Mouse (Mus musculus) layer of hippocampus, adult 9-10 months (tissue): Measurements from ENCODE around the gene Rgma.

Experiments used
- DNase-seq: peaks from one replicate; pipeline ENCODE4 v3.0.0; 2022; ENCODE audit warnings: low spot score

The Rgma gene

DNA sequence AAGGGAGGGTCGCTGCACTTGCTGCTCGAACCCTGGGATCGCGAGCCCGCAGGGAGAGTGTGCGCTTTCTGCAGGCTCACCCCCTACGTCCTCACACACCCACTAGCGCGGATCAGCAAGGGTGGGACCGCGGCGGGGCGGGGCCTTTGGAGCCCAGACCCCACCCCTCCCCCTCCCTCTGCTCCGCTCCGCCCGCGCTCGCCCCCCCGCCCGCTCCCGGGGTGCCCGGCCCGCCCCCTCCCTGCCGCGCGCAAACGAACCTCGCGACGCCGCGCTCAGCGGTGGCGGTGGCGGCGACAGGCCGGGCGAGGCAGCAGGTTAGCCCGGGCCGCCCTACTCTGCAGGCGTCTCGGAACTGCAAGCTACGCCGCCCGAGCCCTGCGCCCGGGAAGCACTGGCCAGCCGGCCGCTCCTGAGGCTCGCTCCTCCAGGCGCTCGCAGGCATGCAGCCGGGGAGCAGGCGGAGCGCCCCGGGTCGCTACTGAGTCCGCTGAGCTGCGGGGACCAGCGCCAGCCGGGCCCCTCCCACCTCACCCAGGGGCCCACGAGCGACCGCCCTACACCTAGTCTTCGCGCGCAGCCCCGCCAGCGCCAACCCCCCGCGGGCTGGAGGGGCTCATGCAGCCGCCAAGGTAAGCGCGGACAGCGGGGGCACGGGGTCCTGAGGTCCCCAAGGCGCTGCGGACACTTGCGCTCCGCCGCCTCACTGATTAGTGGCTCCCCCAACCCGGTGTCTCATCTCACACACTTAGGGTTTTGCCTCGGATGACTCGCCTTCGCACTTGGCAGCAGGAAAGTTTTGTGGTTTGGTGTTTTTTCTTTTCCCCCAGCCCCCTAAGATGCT lies at the start of gene Rgma:
Rgma (plus strand) TSS at position 253 of the 844 bp plus-strand sequence.
- no peak for DNase-seq

DNA sequence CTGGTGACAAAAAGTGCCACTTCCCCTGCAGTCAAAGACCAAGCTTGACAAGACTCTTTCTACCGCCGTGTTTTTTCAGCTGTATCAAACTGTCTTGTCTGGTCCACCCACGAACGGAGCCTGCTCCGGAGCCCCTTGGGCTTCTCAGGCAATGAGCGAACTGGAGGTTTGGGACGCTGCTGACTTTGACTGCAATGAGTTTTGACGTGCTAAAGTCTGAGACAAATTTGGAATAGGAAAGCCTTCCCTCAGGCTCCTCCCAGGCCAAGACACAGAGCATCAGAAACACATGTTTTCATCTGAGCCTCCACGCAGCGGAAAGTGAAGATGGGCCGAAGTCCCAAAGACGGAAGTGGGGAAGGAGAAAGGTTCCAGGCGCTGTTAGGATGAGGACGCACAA lies 49.1 kb upstream of the Rgma start:
- no peak for DNase-seq

DNA sequence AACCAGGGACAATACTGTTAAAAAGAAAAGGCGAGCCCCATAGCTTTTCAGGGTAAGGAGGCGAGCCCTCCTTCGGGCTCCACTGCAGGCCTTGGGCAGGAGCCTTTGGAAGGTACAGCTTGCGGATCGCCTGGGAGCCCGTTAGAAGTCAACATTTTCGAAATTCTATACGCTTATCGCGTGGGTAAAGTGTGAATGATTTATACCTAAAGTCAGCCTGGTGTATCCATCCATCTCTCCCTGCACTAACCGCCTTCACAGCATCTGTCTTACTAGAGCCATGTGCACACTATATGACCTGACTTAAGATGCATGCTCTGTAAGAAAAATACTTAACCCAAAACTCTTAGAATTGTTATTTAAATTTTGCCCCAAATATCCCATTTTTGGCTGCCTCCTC lies 48.6 kb upstream of the Rgma start:
- DNase-seq, result no peak

- DNase-seq, result no peak
Observed at GRCm38 (mm10) chr7:73327193-73327592, 48.1 kb upstream of the Rgma start.

DNA sequence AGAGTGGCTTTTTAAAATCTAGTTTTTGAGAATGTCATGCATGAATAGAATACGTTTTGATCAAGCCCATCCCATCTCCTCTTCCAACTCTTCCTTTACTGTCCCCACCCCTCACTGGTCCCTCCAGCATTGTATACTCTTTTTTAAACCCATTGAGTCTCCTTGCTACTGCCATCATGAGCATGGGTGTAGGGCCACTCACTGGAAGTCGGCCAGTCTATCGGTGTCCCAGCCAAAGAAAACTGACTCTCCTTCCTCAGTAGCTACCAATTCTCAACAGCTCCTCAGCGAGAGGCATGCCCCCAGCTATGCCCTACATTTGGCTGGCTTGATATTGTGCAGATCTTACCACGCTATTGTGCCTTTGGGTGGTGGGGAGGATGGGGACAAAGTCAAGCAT lies 47.7 kb upstream of the Rgma start:
- no peak for DNase-seq

DNA sequence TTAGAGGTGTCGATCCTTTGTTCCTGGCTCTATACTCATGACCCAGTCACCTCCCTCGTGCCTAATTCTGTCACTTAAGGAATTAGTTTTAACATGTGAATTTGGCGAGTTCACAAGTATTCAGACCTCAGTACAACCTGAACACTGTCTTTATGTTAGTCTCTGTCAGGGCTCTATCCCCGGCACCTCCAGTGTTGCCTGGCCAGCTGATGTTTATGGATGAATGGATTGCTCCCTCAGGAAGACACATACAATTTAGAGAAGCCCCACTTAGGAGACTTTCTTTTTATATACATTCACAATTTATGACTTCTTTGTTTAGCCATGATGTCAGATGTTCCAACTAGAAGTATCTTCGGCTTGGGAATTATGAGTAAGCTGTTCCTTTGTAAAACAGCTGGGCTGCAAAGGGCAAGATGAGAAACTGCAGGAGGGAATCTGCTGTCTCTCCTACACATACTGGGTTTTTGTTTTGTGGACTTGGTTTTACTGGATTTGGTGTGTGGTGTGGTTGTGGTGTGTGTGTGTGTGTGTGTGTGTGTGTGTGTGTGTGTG lies 46.6 kb upstream of the Rgma start:
- DNase-seq, result no peak

DNA sequence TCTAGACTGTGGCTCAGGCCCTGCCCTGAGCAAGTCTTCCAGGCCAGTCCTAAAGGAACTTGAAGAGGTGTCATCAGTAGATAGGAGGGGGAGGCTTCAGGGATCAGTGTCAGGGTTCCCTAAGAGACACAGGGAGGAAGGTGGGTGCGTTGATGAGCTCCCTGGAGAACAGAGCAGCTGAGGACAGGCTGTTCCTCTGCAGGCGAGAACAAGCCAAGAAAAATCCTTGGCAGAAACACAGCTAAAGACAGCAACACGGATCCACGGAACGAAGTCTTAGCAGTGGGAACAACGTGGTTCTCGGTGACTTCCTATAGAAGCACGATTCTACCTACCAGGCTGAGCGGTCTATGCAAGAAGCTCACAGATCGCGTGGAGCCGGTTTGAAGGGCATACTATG lies 44.6 kb upstream of the Rgma start:
- DNase-seq, result no peak

DNA sequence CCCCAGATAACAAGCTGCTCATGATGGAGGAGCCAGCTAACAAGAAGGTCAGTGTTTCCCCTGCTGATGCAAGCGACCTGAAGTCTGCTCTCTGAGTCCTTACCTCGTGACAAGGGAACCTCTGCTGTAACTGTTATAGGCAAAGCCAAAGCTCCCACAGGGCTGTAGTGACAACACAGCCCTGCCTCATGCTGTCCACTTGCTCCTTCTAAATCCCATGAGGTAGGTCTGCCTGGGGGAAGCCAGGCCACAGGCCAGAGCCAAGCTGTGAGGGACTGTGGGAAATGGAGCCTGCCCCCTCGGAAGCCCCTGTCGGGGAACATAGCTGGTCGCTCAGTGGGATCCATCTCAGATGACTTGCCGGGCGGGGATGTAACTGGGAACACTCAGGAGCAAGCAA lies 43.7 kb upstream of the Rgma start:
- DNase-seq, result no peak

DNA sequence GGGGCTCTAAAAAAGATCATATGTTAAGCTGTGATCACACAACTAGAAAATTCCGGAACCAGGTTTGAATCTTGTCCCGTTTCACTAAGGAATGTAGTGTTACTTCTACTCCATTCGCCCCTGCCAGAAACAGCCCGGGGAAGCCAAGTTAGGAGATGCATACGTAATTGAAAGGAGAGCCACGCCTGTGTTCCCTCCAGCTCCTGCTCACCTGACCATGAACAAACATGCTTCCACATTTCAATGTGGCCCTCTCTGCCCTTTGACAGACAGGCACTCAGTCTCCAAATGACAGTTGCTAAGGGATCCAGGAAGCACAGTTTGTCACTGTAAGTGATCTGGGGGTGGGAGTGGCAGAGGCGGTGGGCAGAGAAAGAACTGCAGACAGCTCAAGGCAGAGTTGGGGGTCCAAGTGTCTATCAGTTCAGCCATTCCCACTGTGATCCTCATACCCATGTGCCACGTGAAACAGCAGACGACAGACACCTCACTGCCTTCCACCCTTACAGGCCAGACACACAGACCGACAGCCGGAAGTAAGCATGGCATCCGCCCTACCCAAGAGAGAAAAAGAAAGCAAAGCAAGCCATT lies 41.8 kb upstream of the Rgma start:
- DNase-seq, result no peak

GRCm38 (mm10) chr7:73334883-73335282 lies 40.4 kb upstream of the Rgma start:
- DNase-seq, result no peak

DNA sequence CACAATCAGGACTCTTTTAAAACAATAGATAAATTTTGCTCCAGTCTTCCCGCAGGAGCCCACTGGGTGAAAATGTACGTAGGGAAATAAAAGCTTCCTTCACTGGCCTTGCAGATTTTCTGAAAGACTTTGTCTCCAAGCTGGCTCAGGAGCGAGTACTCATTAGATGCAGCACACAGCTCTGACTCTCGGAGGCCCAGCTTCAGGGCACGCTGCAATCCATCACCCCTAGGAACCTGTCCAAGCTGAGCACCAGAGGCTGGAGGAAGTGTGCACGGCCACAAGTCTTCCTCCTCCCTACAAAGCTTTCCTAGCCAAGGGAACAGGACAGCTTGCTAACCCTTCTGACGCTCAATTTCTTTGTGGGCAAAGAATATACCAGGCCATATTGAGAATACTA lies 38.9 kb upstream of the Rgma start:
- no peak for DNase-seq

DNA sequence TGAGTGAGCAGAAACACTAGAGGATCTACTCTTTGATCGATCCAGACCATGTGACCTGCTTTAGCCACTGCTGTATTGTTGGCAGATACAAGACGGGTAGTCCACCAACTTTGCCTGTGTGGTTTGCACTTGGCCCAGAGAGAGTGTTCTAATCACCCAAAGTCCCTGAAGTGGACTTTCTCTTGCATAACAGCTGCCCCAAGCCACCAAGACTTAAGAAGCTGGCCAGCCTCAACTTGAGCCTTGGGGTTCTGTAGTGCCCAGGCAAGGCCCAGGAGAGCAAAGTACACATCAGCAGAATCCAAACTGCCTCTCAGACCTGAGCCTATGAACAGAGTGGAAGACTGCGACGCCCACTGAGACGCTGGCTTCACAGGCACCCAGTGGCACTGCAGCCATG lies 37.0 kb upstream of the Rgma start:
- DNase-seq, result no peak

DNA sequence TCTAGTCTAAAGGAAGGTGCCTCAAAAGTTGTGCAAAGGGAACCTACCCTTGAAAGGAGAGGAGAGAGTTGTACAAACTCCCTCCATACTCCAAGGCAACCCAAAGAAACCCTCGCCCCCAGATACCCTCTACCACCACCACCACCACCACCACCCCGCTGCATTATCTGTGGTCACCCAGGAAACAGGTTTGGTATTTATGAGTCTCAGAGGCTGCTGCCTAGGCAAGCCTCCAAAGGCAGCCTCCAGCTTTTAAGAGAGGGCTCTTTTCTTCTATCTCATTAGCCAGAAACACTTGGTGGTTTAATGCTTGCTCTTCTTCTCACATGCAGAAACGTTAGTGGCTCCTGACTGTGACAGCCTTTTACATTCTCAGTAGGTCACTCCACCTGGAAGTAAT lies 31.5 kb upstream of the Rgma start:
- no peak for DNase-seq

DNA sequence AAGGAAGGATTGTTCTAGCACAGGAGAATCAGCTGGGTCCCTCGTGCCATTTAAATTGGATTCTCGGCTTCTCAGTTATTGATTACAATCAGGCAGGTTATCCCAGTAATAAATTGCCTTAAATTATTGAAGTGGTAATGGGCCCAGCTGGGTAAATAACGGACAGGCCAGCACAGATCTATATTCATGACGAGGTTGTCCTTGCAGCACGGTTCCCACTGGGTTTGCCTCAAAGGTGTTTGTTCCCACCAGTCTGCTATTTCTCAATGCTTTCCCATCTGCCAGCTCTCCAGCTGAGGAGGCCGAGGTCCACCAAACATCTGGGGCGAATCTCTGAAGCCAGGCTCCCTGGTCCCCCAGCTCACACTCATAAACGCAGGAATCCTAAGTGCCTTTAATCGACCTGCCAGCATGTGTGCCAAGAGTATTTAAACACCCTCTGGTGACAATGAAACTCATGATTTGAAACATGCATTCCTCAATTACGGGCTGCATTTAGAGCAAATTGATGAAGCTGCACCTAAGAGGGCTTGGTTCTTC lies 26.7 kb upstream of the Rgma start:
- DNase-seq, result no peak

DNA sequence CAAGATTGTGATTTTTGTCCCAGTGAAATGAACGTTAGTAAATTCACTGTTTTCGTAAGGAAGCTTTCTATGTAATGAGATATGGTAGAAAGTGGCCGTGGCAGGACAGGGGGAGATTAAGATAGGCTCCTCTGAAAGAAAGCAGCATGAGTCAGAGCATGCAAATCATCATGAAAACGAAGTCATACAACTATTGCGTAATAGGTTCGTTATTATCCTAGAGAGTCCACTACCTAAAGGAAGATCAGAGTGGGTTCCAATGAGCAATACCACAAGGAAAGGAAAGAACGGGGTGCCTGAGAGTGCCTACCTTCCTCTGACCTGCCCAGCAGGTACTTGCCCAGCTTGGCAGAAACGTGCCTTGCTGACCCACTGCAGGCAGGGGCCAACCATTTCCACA lies 26.2 kb upstream of the Rgma start:
- DNase-seq, result no peak

- no peak for DNase-seq
Observed at GRCm38 (mm10) chr7:73355229-73355628, 20.1 kb upstream of the Rgma start.

- no peak for DNase-seq
Observed at GRCm38 (mm10) chr7:73356901-73357300, 18.4 kb upstream of the Rgma start.

DNA sequence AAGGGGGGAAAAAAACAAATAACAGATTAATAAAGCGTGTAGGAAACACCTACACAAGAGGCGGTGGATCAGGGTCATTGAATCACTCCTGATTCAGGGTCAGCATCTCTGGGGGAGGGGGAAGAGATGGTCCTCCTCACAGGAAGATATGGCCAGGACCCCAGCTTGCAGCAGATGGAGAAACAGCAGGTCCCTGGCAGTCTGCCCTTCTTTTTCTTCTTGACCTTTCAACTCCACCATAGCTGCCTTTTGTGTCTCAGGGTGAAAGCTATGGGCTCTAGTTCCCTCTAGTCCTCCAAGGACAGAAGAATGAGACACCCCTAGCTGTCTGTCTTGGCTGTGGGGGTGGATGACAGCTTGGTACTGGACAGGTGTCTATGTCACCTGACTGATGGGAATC lies 17.7 kb upstream of the Rgma start:
- no peak for DNase-seq

GRCm38 (mm10) chr7:73365511-73365910 lies 9.8 kb upstream of the Rgma start:
- no peak for DNase-seq

DNA sequence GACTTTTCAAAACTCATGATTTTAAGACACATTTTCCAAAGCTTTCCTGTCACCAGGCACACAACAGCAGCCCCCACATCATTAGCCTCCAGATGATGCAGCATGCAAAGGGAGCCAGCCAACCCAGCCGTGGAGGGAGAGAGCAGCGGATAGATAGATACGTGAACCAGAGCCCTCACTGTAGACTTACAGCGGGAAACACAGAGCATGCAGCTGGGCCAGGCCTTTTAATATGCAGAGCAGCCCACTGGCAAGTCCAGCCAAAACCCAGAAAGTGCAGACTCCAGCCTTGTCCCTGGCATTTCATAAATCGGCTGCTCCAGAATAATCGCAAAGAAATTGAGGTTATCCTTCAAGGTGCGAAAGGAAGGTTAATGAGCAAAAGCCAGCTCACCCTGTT lies 9.3 kb upstream of the Rgma start:
- no peak for DNase-seq

- no peak for DNase-seq
Observed at GRCm38 (mm10) chr7:73367681-73368464, 7.4 kb upstream of the Rgma start.

GRCm38 (mm10) chr7:73369992-73370391 lies 5.3 kb upstream of the Rgma start:
- DNase-seq, result no peak
